Mouse (Mus musculus): Measurements from ENCODE around the gene Ror2.

- no peak for TF ChIP-seq CTCF (conservative IDR thresholded peaks at IDR 0.05; ENCODE audit: low read length)
- TF ChIP-seq POU5F1 (IDR thresholded peaks at IDR 0.05; ENCODE audit: borderline replicate concordance, low read length) = no peak
- TF ChIP-seq NANOG (IDR thresholded peaks at IDR 0.05; ENCODE audit: borderline replicate concordance, low read length) = no peak
These were observed 102.8 kb downstream of the Ror2 start for GRCm38 (mm10) chr13:53183161-53183577.

Measured in E14TG2a.4 (cell line).